Mouse (Mus musculus): ENCODE results near the gene Atp4b.

DNA sequence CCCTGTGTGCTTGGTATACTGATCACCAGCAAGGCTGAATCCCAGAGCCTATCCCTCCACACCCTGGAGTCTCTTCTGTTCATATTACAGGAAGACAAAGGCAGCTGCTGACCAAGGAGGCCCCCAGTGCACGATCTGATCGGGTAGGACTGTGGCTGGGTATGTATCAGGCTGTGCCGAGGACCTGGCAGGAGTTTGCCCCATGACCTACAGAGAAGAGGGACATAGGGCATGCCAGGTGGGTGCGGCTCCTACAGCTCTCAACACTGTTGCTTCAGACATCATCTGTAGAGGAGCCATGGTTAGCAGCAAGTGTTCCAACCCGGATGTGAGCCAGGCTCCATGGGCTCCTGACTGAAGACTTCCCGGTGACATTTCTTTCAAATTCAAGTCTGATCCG is 2.8 kb downstream of the Atp4b start:
- no peak for TF ChIP-seq CTCF (IDR thresholded peaks at IDR 0.05; ENCODE audit: control insufficient read depth, insufficient read depth, insufficient read length)
- TF ChIP-seq MYOD1 (IDR thresholded peaks at IDR 0.05; ENCODE audit: control insufficient read depth, insufficient read length, low read depth) = no peak
- no peak for TF ChIP-seq USF1 (IDR thresholded peaks at IDR 0.05; ENCODE audit: low read depth)
